Mouse (Mus musculus): ENCODE data around the gene Zfp143. TPM values are rescaled to one million over a fixed set of nuclear protein-coding genes. Genes with fewer than 3 reads are reported as not detected.
"Not testable (repeated sequence)": the region's sequence is repeated elsewhere in the genome, so short reads cannot be mapped to it uniquely, and the experiment has no call there.

The Zfp143 gene
- polyA plus RNA-seq, 1 experiment from 2014 or later, result 17.9 TPM

DNA sequence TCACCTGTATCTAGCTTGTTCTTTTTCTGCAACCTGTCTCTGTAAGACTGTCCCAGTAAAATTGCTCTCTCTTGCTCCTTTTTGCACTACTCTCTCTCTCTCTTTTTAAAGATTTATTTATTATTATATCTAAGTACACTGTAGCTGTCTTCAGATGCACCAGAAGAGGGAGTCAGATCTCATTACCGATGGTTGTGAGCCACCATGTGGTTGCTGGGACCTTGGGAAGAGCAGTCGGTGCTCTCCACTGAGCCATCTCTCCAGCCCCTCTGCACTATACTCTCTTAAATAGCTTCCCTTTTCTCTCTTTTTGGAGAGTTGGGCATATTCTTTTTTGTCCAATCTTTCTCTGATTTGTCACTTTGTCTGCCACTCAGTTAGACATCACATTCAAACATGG, 71.3 kb downstream of the Zfp143 start:
- ATAC-seq (replicated peaks; ENCODE audit: insufficient number of reproducible peaks, low FRiP score, low TSS enrichment); H3K9me3 ChIP-seq (replicated peaks; ENCODE audit: control insufficient read depth, low read length); H3K9ac ChIP-seq (ENCODE audit: low read depth, low read length); H3K4me1 ChIP-seq (ENCODE audit: control insufficient read depth, insufficient read depth, low read length); H3K27me3 ChIP-seq (ENCODE audit: control insufficient read depth, insufficient read depth, low read length); H3K4me2 ChIP-seq; H3K4me3 ChIP-seq (ENCODE audit: low read depth, low read length); H3K27ac ChIP-seq (ENCODE audit: low read depth, low read length): not testable (repeated sequence)
- H3K36me3 ChIP-seq (ENCODE audit: control insufficient read depth, insufficient read depth, low read length), result peaks cover 34% of the 10 kb centered on the region
- WGBS (ENCODE audit: insufficient replicate concordance), result 74% methylated on average over 2 of the region's 2 CpGs

DNA sequence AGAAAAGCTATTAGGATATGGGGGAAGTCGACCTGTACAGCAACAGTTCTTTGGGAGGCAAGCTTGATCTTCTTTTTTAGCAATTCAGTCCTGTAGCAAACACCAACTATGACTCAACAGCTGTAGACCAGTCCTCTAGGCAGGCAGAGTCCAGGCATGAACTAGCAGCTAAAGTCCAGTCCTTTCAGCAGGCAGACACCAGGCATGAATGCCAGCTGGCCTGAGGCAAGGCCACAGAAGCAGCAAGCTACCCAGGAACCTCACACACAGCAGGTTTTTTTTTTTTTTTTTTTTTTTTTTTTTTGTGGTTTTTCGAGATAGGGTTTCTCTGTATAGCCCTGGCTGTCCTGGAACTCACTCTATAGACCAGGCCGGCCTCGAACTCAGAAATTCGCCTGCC, 73.0 kb downstream of the Zfp143 start:
- peaks cover 39% of the 10 kb centered on the region for H3K36me3 ChIP-seq (ENCODE audit: control insufficient read depth, insufficient read depth, low read length)
- H3K9me3 ChIP-seq (replicated peaks; ENCODE audit: control insufficient read depth, low read length), result no peaks in the 10 kb centered on the region
- no peaks in the 10 kb centered on the region for H3K4me1 ChIP-seq (ENCODE audit: control insufficient read depth, insufficient read depth, low read length)
- no peak overlapping the region for H3K4me3 ChIP-seq (ENCODE audit: low read depth, low read length)
- H3K27ac ChIP-seq (ENCODE audit: low read depth, low read length), result no peak overlapping the region
- H3K27me3 ChIP-seq (ENCODE audit: control insufficient read depth, insufficient read depth, low read length), result no peaks in the 10 kb centered on the region
- ATAC-seq (replicated peaks; ENCODE audit: insufficient number of reproducible peaks, low FRiP score, low TSS enrichment), result no peak
- no peak overlapping the region for H3K4me2 ChIP-seq
- 78% methylated on average over 5 of the region's 5 CpGs for WGBS (ENCODE audit: insufficient replicate concordance)
- H3K9ac ChIP-seq (ENCODE audit: low read depth, low read length), result no peak overlapping the region

DNA sequence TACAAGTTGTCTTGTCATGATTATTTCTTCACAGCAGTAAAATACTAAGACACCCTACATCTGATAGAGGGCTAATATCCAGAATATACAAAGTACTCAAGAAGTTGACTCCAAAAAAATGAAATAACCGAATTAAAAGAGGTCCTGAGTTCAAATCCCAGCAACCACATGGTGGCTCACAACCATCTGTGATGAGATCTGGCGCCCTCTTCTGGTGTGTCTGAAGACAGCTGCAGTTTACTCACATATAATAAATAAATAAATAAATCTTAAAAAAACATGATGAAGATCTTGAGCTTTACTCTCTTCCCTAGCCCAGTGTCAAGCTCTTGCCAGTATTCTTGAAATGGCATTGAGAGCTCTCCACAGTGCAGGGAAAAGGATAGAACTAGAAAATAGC, 77.5 kb downstream of the Zfp143 start:
- Histone ChIP-seq H3K27ac (ENCODE audit: low read depth, low read length) (no peak overlapping the region), H3K9ac (ENCODE audit: low read depth, low read length) (no peak overlapping the region), H3K36me3 (ENCODE audit: control insufficient read depth, insufficient read depth, low read length) (peaks cover 65% of the 10 kb centered on the region), H3K4me3 (ENCODE audit: low read depth, low read length) (no peak overlapping the region), H3K27me3 (ENCODE audit: control insufficient read depth, insufficient read depth, low read length) (no peaks in the 10 kb centered on the region), H3K4me2 (no peak overlapping the region), H3K4me1 (ENCODE audit: control insufficient read depth, insufficient read depth, low read length) (no peaks in the 10 kb centered on the region), H3K9me3 (replicated peaks; ENCODE audit: control insufficient read depth, low read length) (no peaks in the 10 kb centered on the region)
- WGBS (ENCODE audit: insufficient replicate concordance), result 81% methylated on average over 2 of the region's 2 CpGs
- ATAC-seq (replicated peaks; ENCODE audit: insufficient number of reproducible peaks, low FRiP score, low TSS enrichment), result no peak

DNA sequence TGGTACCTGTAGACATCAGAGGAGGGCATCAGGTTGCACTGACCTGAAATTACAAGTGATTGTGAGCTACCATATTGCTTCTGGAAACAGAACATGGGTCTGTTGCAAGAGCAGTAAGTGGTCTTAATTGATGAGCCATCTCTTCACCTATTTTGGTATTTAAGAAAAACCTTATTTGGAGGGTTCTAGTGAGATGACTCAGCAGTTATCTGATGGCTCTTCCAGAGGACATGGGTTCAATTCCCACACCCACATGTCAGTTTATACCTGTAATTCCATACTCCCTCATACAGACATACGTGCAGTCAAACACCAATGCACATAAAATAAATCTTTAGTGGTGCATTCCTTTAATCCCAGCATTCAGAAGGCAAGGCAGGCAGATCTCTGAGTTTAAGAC, 82.8 kb downstream of the Zfp143 start:
- no peaks in the 10 kb centered on the region for H3K9me3 ChIP-seq (replicated peaks; ENCODE audit: control insufficient read depth, low read length)
- H3K36me3 ChIP-seq (ENCODE audit: control insufficient read depth, insufficient read depth, low read length), result peaks cover 38% of the 10 kb centered on the region
- no peak for ATAC-seq (replicated peaks; ENCODE audit: insufficient number of reproducible peaks, low FRiP score, low TSS enrichment)
- H3K4me3 ChIP-seq (ENCODE audit: low read depth, low read length), result no peak overlapping the region
- no peaks in the 10 kb centered on the region for H3K27me3 ChIP-seq (ENCODE audit: control insufficient read depth, insufficient read depth, low read length)
- 93% methylated on average over 1 of the region's 1 CpGs for WGBS (ENCODE audit: insufficient replicate concordance)
- no peak overlapping the region for H3K9ac ChIP-seq (ENCODE audit: low read depth, low read length)
- no peak overlapping the region for H3K4me2 ChIP-seq
- no peaks in the 10 kb centered on the region for H3K4me1 ChIP-seq (ENCODE audit: control insufficient read depth, insufficient read depth, low read length)
- no peak overlapping the region for H3K27ac ChIP-seq (ENCODE audit: low read depth, low read length)

Other genes with a start within 250 kb of the Zfp143 start
- gene Scube2, start 195.5 kb upstream of the Zfp143 start, polyA plus RNA-seq (2014; fragmentation: Nextera tagmentation; extraction: Ambion mirVana), result 8.1 and 9.8 TPM in 2 replicates
- 45.8 and 50.6 TPM in 2 replicates for gene Dennd5a, start 100.7 kb upstream of the Zfp143 start, polyA plus RNA-seq (2014; fragmentation: Nextera tagmentation; extraction: Ambion mirVana)
- gene Tmem41b, start 74.3 kb upstream of the Zfp143 start, polyA plus RNA-seq (2014; fragmentation: Nextera tagmentation; extraction: Ambion mirVana), result 56.5 and 67.3 TPM in 2 replicates
- gene Ipo7, start 42.9 kb upstream of the Zfp143 start, polyA plus RNA-seq (2014; fragmentation: Nextera tagmentation; extraction: Ambion mirVana), result 14.0 and 34.6 TPM in 2 replicates
- gene Wee1, start 60.8 kb downstream of the Zfp143 start, polyA plus RNA-seq (2014; fragmentation: Nextera tagmentation; extraction: Ambion mirVana), result 25.0 and 25.9 TPM in 2 replicates
- gene Swap70, start 160.5 kb downstream of the Zfp143 start, polyA plus RNA-seq (2014; fragmentation: Nextera tagmentation; extraction: Ambion mirVana), result 14.4 and 18.8 TPM in 2 replicates

All from heart, embryonic 11.5 days (tissue).